9 mouse cellular contexts compared by ENCODE assay signal in the genomic region with DNA sequence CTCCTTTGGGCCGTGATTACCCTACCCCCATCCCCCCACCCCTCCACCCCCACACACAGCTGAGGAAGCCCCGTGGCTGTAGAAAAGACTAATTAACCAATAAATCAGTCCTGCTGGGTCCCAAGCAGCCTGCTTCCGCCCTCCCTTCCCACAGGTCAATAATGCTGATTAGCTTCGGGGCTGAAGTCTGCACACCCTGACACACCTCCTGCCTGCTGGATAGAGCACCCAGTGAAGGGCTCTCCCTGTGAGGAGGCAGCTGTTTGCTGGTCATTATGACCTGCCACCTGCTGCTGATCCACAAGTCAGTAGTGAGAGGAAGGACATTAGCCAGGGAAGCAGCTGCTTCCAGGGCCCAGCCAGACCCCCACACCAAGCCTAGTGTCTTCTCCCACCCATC. TPM values are rescaled to one million over a fixed set of nuclear protein-coding genes. Genes with fewer than 3 reads are reported as not detected.
DNase-seq lines count a peak whose midpoint lies in the region; ATAC-seq and TF ChIP-seq lines count a peak whose summit lies in the region.
"Had no signal": no experiment of that assay in that cellular context is flagged by ENCODE, and none has a peak within 500 bp of the region (broad histone marks: within the 10 kb centered on the region; RNA-seq: fewer than 3 reads in every experiment).

No protein-coding gene starts in this region.

- H3ac ChIP-seq in myocyte (ENCODE audit: control insufficient read depth, insufficient read length): no peak overlapping the region

- H3K4me1 ChIP-seq in midbrain, embryonic 10.5 days: peaks cover 40% of the 10 kb centered on the region
- H3K4me1 ChIP-seq in midbrain, embryonic 16.5 days (ENCODE audit: control insufficient read depth, insufficient read depth, low read length): peaks cover 6% of the 10 kb centered on the region; the same call in 1 of the 2 replicates
- H3K4me1 ChIP-seq in intestine, embryonic 15.5 days (replicated peaks): peaks cover 39% of the 10 kb centered on the region

- no peaks in the 10 kb centered on the region for H3K79me2 ChIP-seq in myocyte (ENCODE audit: control insufficient read depth, insufficient read depth)

- TF ChIP-seq POLR2A in myocyte (IDR thresholded peaks at IDR 0.05; ENCODE audit: insufficient read length, low read depth): no peak

- no peak overlapping the region for H3K4me2 ChIP-seq in midbrain, embryonic 16.5 days (ENCODE audit: low read length)
- H3K4me2 ChIP-seq in intestine, embryonic 15.5 days (replicated peaks): peak overlapping the region; percentile 15; the same call in 1 of the 2 replicates
- peak overlapping the region; percentile 19 for H3K4me2 ChIP-seq in myocyte (ENCODE audit: low read depth)
- H3K4me2 ChIP-seq: limb, embryonic 15.5 days had no signal

- H3K9ac ChIP-seq in midbrain, embryonic 16.5 days (ENCODE audit: low read depth, low read length): no peak overlapping the region
- H3K9ac ChIP-seq in intestine, embryonic 15.5 days: no peak overlapping the region
- H3K9ac ChIP-seq: limb, embryonic 15.5 days had no signal

- H3K9me3 ChIP-seq in midbrain, embryonic 10.5 days (replicated peaks): no peaks in the 10 kb centered on the region
- H3K9me3 ChIP-seq in midbrain, embryonic 16.5 days (replicated peaks; ENCODE audit: control insufficient read depth, low read length, poor library complexity, severe bottlenecking): no peaks in the 10 kb centered on the region
- no peaks in the 10 kb centered on the region for H3K9me3 ChIP-seq in intestine, embryonic 15.5 days
- H3K9me3 ChIP-seq: limb, embryonic 15.5 days had no signal

- peak overlapping the region; percentile 2; the same call in 1 of the 2 replicates for H3K4me3 ChIP-seq in midbrain, embryonic 10.5 days
- H3K4me3 ChIP-seq in midbrain, embryonic 16.5 days (ENCODE audit: low read depth, low read length): no peak overlapping the region
- no peak overlapping the region for H3K4me3 ChIP-seq in intestine, embryonic 15.5 days (replicated peaks)
- no peak overlapping the region for H3K4me3 ChIP-seq in myocyte
- H3K4me3 ChIP-seq: limb, embryonic 15.5 days had no signal

- H3K27me3 ChIP-seq in midbrain, embryonic 10.5 days (ENCODE audit: low read depth, poor library complexity, severe bottlenecking): peaks cover 65% of the 10 kb centered on the region
- peaks cover 30% of the 10 kb centered on the region for H3K27me3 ChIP-seq in midbrain, embryonic 16.5 days (ENCODE audit: control insufficient read depth, insufficient read depth, low read depth, low read length)
- H3K27me3 ChIP-seq in intestine, embryonic 15.5 days (replicated peaks): peaks cover 28% of the 10 kb centered on the region
- H3K27me3 ChIP-seq in myocyte (ENCODE audit: control insufficient read depth, insufficient read depth, insufficient read length): peaks cover 32% of the 10 kb centered on the region

- no peak overlapping the region for H3K27ac ChIP-seq in midbrain, embryonic 10.5 days (replicated peaks)
- no peak overlapping the region for H3K27ac ChIP-seq in midbrain, embryonic 16.5 days (ENCODE audit: low read length)
- peak overlapping the region; percentile 58 for H3K27ac ChIP-seq in intestine, embryonic 15.5 days
- H3K27ac ChIP-seq: limb, embryonic 15.5 days had no signal

- no peak for ATAC-seq in midbrain, embryonic 16.5 days
- ATAC-seq in intestine, embryonic 15.5 days: peak; percentile 83

- peak; percentile 40 for DNase-seq in midbrain, embryonic 10.5 days (ENCODE audit: low spot score)
- peak; percentile 72 for DNase-seq in yolk sac, embryonic 10.5 days (ENCODE audit: low spot score)
- DNase-seq in urinary bladder, postnatal 36 days (ENCODE audit: low spot score in 2 of 2): no peak
- DNase-seq in frontal cortex, postnatal 14 days (ENCODE audit: low spot score in 2 of 2): no peak
- DNase-seq: cerebellum, postnatal 14 days had no signal

- WGBS in midbrain, embryonic 10.5 days: 24% methylated on average over 4 of the region's 4 CpGs
- WGBS in midbrain, embryonic 16.5 days: 12% methylated on average over 4 of the region's 4 CpGs
- WGBS in intestine, embryonic 15.5 days: 12% methylated on average over 4 of the region's 4 CpGs

- no peaks in the 10 kb centered on the region for H3K36me3 ChIP-seq in midbrain, embryonic 10.5 days
- no peaks in the 10 kb centered on the region for H3K36me3 ChIP-seq in midbrain, embryonic 16.5 days (ENCODE audit: control insufficient read depth, insufficient read depth, low read length)
- H3K36me3 ChIP-seq in intestine, embryonic 15.5 days: no peaks in the 10 kb centered on the region
- no peaks in the 10 kb centered on the region for H3K36me3 ChIP-seq in myocyte (ENCODE audit: control insufficient read depth, insufficient read depth)
- H3K36me3 ChIP-seq: limb, embryonic 15.5 days had no signal

TF ChIP-seq in myocyte, 11 proteins besides CTCF, POLR2A, EP300 and RAD21:
- no peak for TF ChIP-seq REST (IDR thresholded peaks at IDR 0.05; ENCODE audit: insufficient read depth, insufficient read length)
- no peak for TF ChIP-seq CEBPB (IDR thresholded peaks at IDR 0.05; ENCODE audit: insufficient read depth, poor library complexity, severe bottlenecking)
- TF ChIP-seq POLR2AphosphoS2 (IDR thresholded peaks at IDR 0.05; ENCODE audit: insufficient read length, low read depth): no peak
- peak; percentile 86 for TF ChIP-seq TCF12 (IDR thresholded peaks at IDR 0.05; ENCODE audit: insufficient read depth, poor library complexity, severe bottlenecking)
- peak; percentile 86 to 99 (median 97) for TF ChIP-seq MYOD1 (IDR thresholded peaks at IDR 0.05; ENCODE audit: control insufficient read depth in 1 of 3, insufficient read length in 2 of 3, low read depth in 2 of 3)
- no peak for TF ChIP-seq USF1 (IDR thresholded peaks at IDR 0.05; ENCODE audit: low read depth)
- TF ChIP-seq MAX (IDR thresholded peaks at IDR 0.05; ENCODE audit: low read depth): no peak
- peak; percentile 6 for TF ChIP-seq SRF (IDR thresholded peaks at IDR 0.05; ENCODE audit: control insufficient read depth, insufficient read length, low read depth)
- TF ChIP-seq TCF3 (IDR thresholded peaks at IDR 0.05; ENCODE audit: insufficient read length, low read depth): peak; percentile 90
- peak; percentile 96 to 99 (median 98) for TF ChIP-seq MYOG (IDR thresholded peaks at IDR 0.05; ENCODE audit: control insufficient read depth in 1 of 3, insufficient read depth in 1 of 3, insufficient read length in 2 of 3, low read depth in 2 of 3)
- no peak for TF ChIP-seq E2F4 (IDR thresholded peaks at IDR 0.05; ENCODE audit: insufficient read depth)

RNA-seq across cellular contexts. Expression of a gene that starts 3.2 kb away (rescaled TPM):
- not detected in 2 replicates for polyA plus RNA-seq in midbrain, embryonic 10.5 days (2016; fragmentation: Nextera tagmentation; extraction: Ambion mirVana)
- polyA plus RNA-seq in midbrain, embryonic 16.5 days (2015; fragmentation: Nextera tagmentation; extraction: Ambion mirVana): not detected in 2 replicates
- polyA plus RNA-seq in intestine, embryonic 15.5 days (2015; fragmentation: Nextera tagmentation; extraction: Ambion mirVana): 1.6 and 1.8 TPM in 2 replicates
- polyA plus RNA-seq in myocyte (2012; fragmentation: generic; extraction: Trizol): 0.44 TPM

RNA-seq across cellular contexts. Expression of a gene that starts 16.6 kb away (rescaled TPM):
- polyA plus RNA-seq in midbrain, embryonic 10.5 days (2016; fragmentation: Nextera tagmentation; extraction: Ambion mirVana): 421 and 499 TPM in 2 replicates
- 167 and 180 TPM in 2 replicates for polyA plus RNA-seq in midbrain, embryonic 16.5 days (2015; fragmentation: Nextera tagmentation; extraction: Ambion mirVana)
- polyA plus RNA-seq in intestine, embryonic 15.5 days (2015; fragmentation: Nextera tagmentation; extraction: Ambion mirVana): 441 and 523 TPM in 2 replicates
- 423 TPM for polyA plus RNA-seq in myocyte (2012; fragmentation: generic; extraction: Trizol)

RNA-seq across cellular contexts. Expression of a gene that starts 17.9 kb away (rescaled TPM):
- 65.1 and 66.6 TPM in 2 replicates for polyA plus RNA-seq in midbrain, embryonic 10.5 days (2016; fragmentation: Nextera tagmentation; extraction: Ambion mirVana)
- 54.4 and 57.8 TPM in 2 replicates for polyA plus RNA-seq in midbrain, embryonic 16.5 days (2015; fragmentation: Nextera tagmentation; extraction: Ambion mirVana)
- 53.5 and 56.2 TPM in 2 replicates for polyA plus RNA-seq in intestine, embryonic 15.5 days (2015; fragmentation: Nextera tagmentation; extraction: Ambion mirVana)
- polyA plus RNA-seq in myocyte (2012; fragmentation: generic; extraction: Trizol): 36.1 TPM

RNA-seq across cellular contexts. Expression of a gene that starts 30.1 kb away (rescaled TPM):
- 260 and 273 TPM in 2 replicates for polyA plus RNA-seq in midbrain, embryonic 10.5 days (2016; fragmentation: Nextera tagmentation; extraction: Ambion mirVana)
- 165 TPM in 2 replicates for polyA plus RNA-seq in midbrain, embryonic 16.5 days (2015; fragmentation: Nextera tagmentation; extraction: Ambion mirVana)
- 229 and 241 TPM in 2 replicates for polyA plus RNA-seq in intestine, embryonic 15.5 days (2015; fragmentation: Nextera tagmentation; extraction: Ambion mirVana)
- 315 TPM for polyA plus RNA-seq in myocyte (2012; fragmentation: generic; extraction: Trizol)

Comparison
In these comparisons a context has a peak if more than half of its experiments do, and no peak if none do; other contexts are left out.
1. DNase-seq: peak in midbrain, embryonic 10.5 days (single experiment) and yolk sac, embryonic 10.5 days (single experiment); none in urinary bladder, postnatal 36 days (0 of 2) and frontal cortex, postnatal 14 days (0 of 2).